Mouse (Mus musculus) ES-CJ7 (cell line): ENCODE measurements at regions not wholly inside any gene's neighbourhood (a gene's known extent, or its start where the extent isn't known, plus 50 kb on each side); places are given as distances from the start of the nearest gene placed in this dataset.
"Not testable (repeated sequence)": the region's sequence is repeated elsewhere in the genome, so short reads cannot be mapped to it uniquely, and the experiment has no call there.

Source experiments
- DNase-seq: peaks from one replicate; pipeline ENCODE4 v3.0.0; 2011; ENCODE audit warnings: low read depth, low spot score

- DNase-seq = no peak
Measured at GRCm38 (mm10) chr14:102212079-102212478, 482.3 kb downstream of the Lmo7 start.

GRCm38 (mm10) chr14:102204881-102205671 is 475.3 kb downstream of the Lmo7 start:
- DNase-seq = no peak

GRCm38 (mm10) chr14:102199430-102199829 is 469.7 kb downstream of the Lmo7 start:
- no peak for DNase-seq

- DNase-seq = no peak
Measured at GRCm38 (mm10) chr14:102190786-102191185, 461.0 kb downstream of the Lmo7 start.

GRCm38 (mm10) chr14:102181269-102181668 is 451.5 kb downstream of the Lmo7 start:
- no peak for DNase-seq

GRCm38 (mm10) chr14:102171775-102172174 is 442.0 kb downstream of the Lmo7 start:
- no peak for DNase-seq

- DNase-seq = no peak
Measured at GRCm38 (mm10) chr14:102161291-102162284, 431.8 kb downstream of the Lmo7 start.

- not testable (repeated sequence) for DNase-seq
Measured at GRCm38 (mm10) chr14:102150410-102150809, 420.7 kb downstream of the Lmo7 start.

- no peak for DNase-seq
Measured at GRCm38 (mm10) chr14:102142720-102143119, 413.0 kb downstream of the Lmo7 start.

GRCm38 (mm10) chr14:102138936-102139335 is 409.2 kb downstream of the Lmo7 start:
- no peak for DNase-seq

- DNase-seq = no peak
Measured at GRCm38 (mm10) chr14:102118166-102118565, 388.4 kb downstream of the Lmo7 start.

- DNase-seq = no peak
Measured at GRCm38 (mm10) chr14:102106165-102106564, 376.4 kb downstream of the Lmo7 start.

- no peak for DNase-seq
Measured at GRCm38 (mm10) chr14:102094105-102094504, 364.3 kb downstream of the Lmo7 start.

GRCm38 (mm10) chr14:102092557-102092956 is 362.8 kb downstream of the Lmo7 start:
- DNase-seq = no peak

- DNase-seq = no peak
Measured at GRCm38 (mm10) chr14:102048932-102049331, 319.2 kb downstream of the Lmo7 start.

GRCm38 (mm10) chr14:102048485-102048884 is 318.7 kb downstream of the Lmo7 start:
- no peak for DNase-seq

GRCm38 (mm10) chr14:102038145-102038544 is 308.4 kb downstream of the Lmo7 start:
- no peak for DNase-seq

GRCm38 (mm10) chr14:102037487-102037886 is 307.7 kb downstream of the Lmo7 start:
- DNase-seq = no peak

GRCm38 (mm10) chr14:102031047-102031903 is 301.5 kb downstream of the Lmo7 start:
- no peak for DNase-seq

- no peak for DNase-seq
Measured at GRCm38 (mm10) chr14:102024646-102025045, 294.9 kb downstream of the Lmo7 start.

- no peak for DNase-seq
Measured at GRCm38 (mm10) chr14:102020161-102020605, 290.4 kb downstream of the Lmo7 start.
